Mouse (Mus musculus): ENCODE measurements around the gene Simc1.
A peak's percentile ranks its signal among the peaks of the same experiment; 100 is the strongest.
"Not testable (repeated sequence)": the region's sequence is repeated elsewhere in the genome, so short reads cannot be mapped to it uniquely, and the experiment has no call there.

Simc1 gene

GRCm38 (mm10) chr13:54503604-54504521, at the start of gene Simc1:
Simc1 (plus strand) TSS chr13:54503779.
- peak; percentile 68 to 82 for DNase-seq (ENCODE audit: low spot score in 2 of 2)

- DNase-seq (ENCODE audit: low spot score in 2 of 2): peak in 1 of 2 experiments; percentile 56
Observed at GRCm38 (mm10) chr13:54457062-54457461, 46.5 kb upstream of the Simc1 start.

- no peak for DNase-seq (ENCODE audit: low spot score in 2 of 2)
Observed at GRCm38 (mm10) chr13:54459282-54459681, 44.3 kb upstream of the Simc1 start.

GRCm38 (mm10) chr13:54468098-54469011, 35.2 kb upstream of the Simc1 start, which contains the start of gene Thoc3:
Thoc3 (minus strand) TSS chr13:54468849.
- DNase-seq (ENCODE audit: low spot score in 2 of 2): peak; percentile 79 to 95

GRCm38 (mm10) chr13:54469012-54469354, 34.6 kb upstream of the Simc1 start:
- DNase-seq (ENCODE audit: low spot score in 2 of 2): no peak

- DNase-seq (ENCODE audit: low spot score in 2 of 2): no peak
Observed at GRCm38 (mm10) chr13:54471967-54472366, 31.6 kb upstream of the Simc1 start.

- no peak for DNase-seq (ENCODE audit: low spot score in 2 of 2)
Observed at GRCm38 (mm10) chr13:54474996-54475395, 28.6 kb upstream of the Simc1 start.

- peak in 1 of 2 experiments; percentile 44 for DNase-seq (ENCODE audit: low spot score in 2 of 2)
Observed at GRCm38 (mm10) chr13:54475702-54476101, 27.9 kb upstream of the Simc1 start.

GRCm38 (mm10) chr13:54479286-54479685, 24.3 kb upstream of the Simc1 start:
- DNase-seq (ENCODE audit: low spot score in 2 of 2): no peak

GRCm38 (mm10) chr13:54481498-54481897, 22.1 kb upstream of the Simc1 start:
- DNase-seq (ENCODE audit: low spot score in 2 of 2): no peak

GRCm38 (mm10) chr13:54490411-54490810, 13.2 kb upstream of the Simc1 start:
- DNase-seq (ENCODE audit: low spot score in 2 of 2): no peak

GRCm38 (mm10) chr13:54491381-54491780, 12.2 kb upstream of the Simc1 start:
- DNase-seq (ENCODE audit: low spot score in 2 of 2): no peak

- not testable (repeated sequence) for DNase-seq (ENCODE audit: low spot score in 2 of 2)
Observed at GRCm38 (mm10) chr13:54499551-54499950, 4.0 kb upstream of the Simc1 start.

- DNase-seq (ENCODE audit: low spot score in 2 of 2): no peak
Observed at GRCm38 (mm10) chr13:54501352-54501751, 2.2 kb upstream of the Simc1 start.

GRCm38 (mm10) chr13:54501957-54502690, 1.5 kb upstream of the Simc1 start:
- no peak for DNase-seq (ENCODE audit: low spot score in 2 of 2)

GRCm38 (mm10) chr13:54503278-54503603, 338 bp upstream of the Simc1 start:
- DNase-seq (ENCODE audit: low spot score in 2 of 2): no peak

- DNase-seq (ENCODE audit: low spot score in 2 of 2): no peak
Observed at GRCm38 (mm10) chr13:54504611-54505260, 1.2 kb downstream of the Simc1 start.

GRCm38 (mm10) chr13:54505920-54506319, 2.3 kb downstream of the Simc1 start:
- no peak for DNase-seq (ENCODE audit: low spot score in 2 of 2)

GRCm38 (mm10) chr13:54520221-54520620, 16.6 kb downstream of the Simc1 start:
- DNase-seq (ENCODE audit: low spot score in 2 of 2): peak in 1 of 2 experiments; percentile 64

GRCm38 (mm10) chr13:54521181-54521580, 17.6 kb downstream of the Simc1 start:
- DNase-seq (ENCODE audit: low spot score in 2 of 2): no peak

- no peak for DNase-seq (ENCODE audit: low spot score in 2 of 2)
Observed at GRCm38 (mm10) chr13:54527140-54527539, 23.6 kb downstream of the Simc1 start.

Measured in spleen, postnatal 10 days (tissue).